8 mouse cellular contexts compared by ENCODE assay signal in genomic region chr16:38562131-38562967, GRCm38 (mm10). TPM values are rescaled to one million over a fixed set of nuclear protein-coding genes. Genes with fewer than 3 reads are reported as not detected.
A peak's percentile ranks its signal among the peaks of the same experiment; 100 is the strongest.
DNase-seq lines count a peak whose midpoint lies in the region; ATAC-seq and TF ChIP-seq lines count a peak whose summit lies in the region.

No protein-coding gene starts in this region.

- intact Hi-C loops in heart, postnatal 14 days (cut with DNase I): no loop called here

- WGBS in forebrain, embryonic 13.5 days: 8% methylated on average over 37 of the region's 37 CpGs
- 7% methylated on average over 37 of the region's 37 CpGs for WGBS in neural tube, embryonic 15.5 days

- peaks cover 34% of the 10 kb centered on the region for H3K36me3 ChIP-seq in E14TG2a.4 (ENCODE audit: insufficient read depth, low read length)
- H3K36me3 ChIP-seq in forebrain, embryonic 13.5 days (ENCODE audit: poor library complexity, severe bottlenecking): peaks cover 19% of the 10 kb centered on the region
- H3K36me3 ChIP-seq in neural tube, embryonic 15.5 days: peaks cover 17% of the 10 kb centered on the region

- peak; percentile 92 for DNase-seq in c-Kit-positive CD71-positive TER-119-positive erythroid progenitor cells, embryonic 14.5 days (ENCODE audit: low spot score)
- peak; percentile 97 to 98 for DNase-seq in heart, postnatal 14 days
- peak; percentile 95 for DNase-seq in layer of hippocampus, adult 11-12 months (ENCODE audit: low spot score)
- DNase-seq in lung, adult 18-20 months: peak; percentile 93 to 94
- peak; percentile 95 for DNase-seq in testis, postnatal 14 days (ENCODE audit: low spot score)

- H3K4me2 ChIP-seq in forebrain, embryonic 13.5 days: peak overlapping the region; percentile 79
- H3K4me2 ChIP-seq in neural tube, embryonic 15.5 days: peak overlapping the region; percentile 63

- peak; percentile 98 for ATAC-seq in forebrain, embryonic 13.5 days
- ATAC-seq in neural tube, embryonic 15.5 days (ENCODE audit: low FRiP score): peak; percentile 98

- H3K27me3 ChIP-seq in E14TG2a.4 (ENCODE audit: insufficient read depth, low read length): no peaks in the 10 kb centered on the region
- H3K27me3 ChIP-seq in forebrain, embryonic 13.5 days: peaks cover 16% of the 10 kb centered on the region
- H3K27me3 ChIP-seq in neural tube, embryonic 15.5 days (replicated peaks): peaks cover 11% of the 10 kb centered on the region

- H3K4me1 ChIP-seq in E14TG2a.4 (replicated peaks; ENCODE audit: low read depth, low read length): peaks cover 55% of the 10 kb centered on the region
- H3K4me1 ChIP-seq in forebrain, embryonic 13.5 days: peaks cover 10% of the 10 kb centered on the region
- H3K4me1 ChIP-seq in neural tube, embryonic 15.5 days: peaks cover 26% of the 10 kb centered on the region

- H3K9ac ChIP-seq in forebrain, embryonic 13.5 days: peak overlapping the region; percentile 89
- peak overlapping the region; percentile 80 for H3K9ac ChIP-seq in neural tube, embryonic 15.5 days (replicated peaks)

- peak overlapping the region; percentile 96 for H3K4me3 ChIP-seq in E14TG2a.4 (replicated peaks; ENCODE audit: low read length)
- H3K4me3 ChIP-seq in forebrain, embryonic 13.5 days: peak overlapping the region; percentile 88
- peak overlapping the region; percentile 86 for H3K4me3 ChIP-seq in neural tube, embryonic 15.5 days (replicated peaks)

- no peaks in the 10 kb centered on the region for H3K9me3 ChIP-seq in E14TG2a.4 (ENCODE audit: low read length)
- H3K9me3 ChIP-seq in forebrain, embryonic 13.5 days (replicated peaks): no peaks in the 10 kb centered on the region
- no peaks in the 10 kb centered on the region for H3K9me3 ChIP-seq in neural tube, embryonic 15.5 days (replicated peaks)

- no peak for TF ChIP-seq CTCF in E14TG2a.4 (conservative IDR thresholded peaks at IDR 0.05; ENCODE audit: low read length)

- H3K27ac ChIP-seq in forebrain, embryonic 13.5 days: peak overlapping the region; percentile 54; the same call in 1 of the 2 replicates
- peak overlapping the region; percentile 87 for H3K27ac ChIP-seq in neural tube, embryonic 15.5 days (replicated peaks)

RNA-seq across cellular contexts. Expression of gene Tmem39a, which starts 3.9 kb away (rescaled TPM):
- 42.9 and 57.3 TPM in 2 replicates for polyA plus RNA-seq in forebrain, embryonic 13.5 days (2015; fragmentation: Nextera tagmentation; extraction: Ambion mirVana)
- total RNA-seq in heart, postnatal 14 days (2021): 10 to 100 TPM; 24.6 to 29.9 TPM
- polyA plus RNA-seq in neural tube, embryonic 15.5 days (2015; fragmentation: Nextera tagmentation; extraction: Ambion mirVana): 38.6 and 50.7 TPM in 2 replicates

RNA-seq across cellular contexts. Expression of gene Poglut1, which starts 12.3 kb away (rescaled TPM):
- polyA plus RNA-seq in forebrain, embryonic 13.5 days (2015; fragmentation: Nextera tagmentation; extraction: Ambion mirVana): 63.0 and 74.8 TPM in 2 replicates
- total RNA-seq in heart, postnatal 14 days (2021): 10 to 100 TPM; 10.9 to 11.4 TPM
- polyA plus RNA-seq in neural tube, embryonic 15.5 days (2015; fragmentation: Nextera tagmentation; extraction: Ambion mirVana): 53.2 and 54.3 TPM in 2 replicates

RNA-seq across cellular contexts. Expression of gene Timmdc1, which starts 39.9 kb away (rescaled TPM):
- polyA plus RNA-seq in forebrain, embryonic 13.5 days (2015; fragmentation: Nextera tagmentation; extraction: Ambion mirVana): 39.9 and 41.9 TPM in 2 replicates
- total RNA-seq in heart, postnatal 14 days (2021): 10 to 100 TPM; 62.1 to 62.6 TPM
- 33.4 and 34.8 TPM in 2 replicates for polyA plus RNA-seq in neural tube, embryonic 15.5 days (2015; fragmentation: Nextera tagmentation; extraction: Ambion mirVana)

Comparison
In these comparisons a context has a peak if more than half of its experiments do, and no peak if none do; other contexts are left out.
1. Peak in every context shown above with its lines: DNase-seq, ATAC-seq, H3K4me3 ChIP-seq and H3K27ac ChIP-seq.